Mouse (Mus musculus): ENCODE measurements at regions not wholly inside any gene's neighbourhood (a gene's known extent, or its start where the extent isn't known, plus 50 kb on each side); places are given as distances from the start of the nearest gene placed in this dataset.

GRCm38 (mm10) chr13:6751149-6751548, 102.6 kb upstream of the Pfkp start:
- H3K9me3 ChIP-seq (replicated peaks; ENCODE audit: insufficient read depth, low read length): no peaks in the 10 kb centered on the region
- no peak overlapping the region for H3K4me3 ChIP-seq (ENCODE audit: control insufficient read depth in 1 of 2, insufficient read depth in 1 of 2, low read depth in 2 of 2, low read length in 2 of 2)
- no peak for DNase-seq (ENCODE audit: low read depth, low spot score)
- no peaks in the 10 kb centered on the region for H3K36me3 ChIP-seq (ENCODE audit: control insufficient read depth in 1 of 2, insufficient read depth in 2 of 2, low read length in 2 of 2)
- H3K27me3 ChIP-seq (ENCODE audit: control insufficient read depth in 1 of 2, insufficient read depth in 2 of 2, low read length in 2 of 2): no peaks in the 10 kb centered on the region
- no peak overlapping the region for H3K27ac ChIP-seq (ENCODE audit: control insufficient read depth, low read depth, low read length)
- H3K79me2 ChIP-seq (ENCODE audit: control insufficient read depth, insufficient read depth, low read length, poor library complexity): no peaks in the 10 kb centered on the region
- no peaks in the 10 kb centered on the region for H3K4me1 ChIP-seq (ENCODE audit: control insufficient read depth in 1 of 2, insufficient read depth in 2 of 2, low read length in 2 of 2)
- no peak for TF ChIP-seq MAX (IDR thresholded peaks at IDR 0.05; ENCODE audit: low read length)
- no peak for TF ChIP-seq HCFC1 (IDR thresholded peaks at IDR 0.05; ENCODE audit: low read depth, low read length)
- no peak for TF ChIP-seq CHD2 (IDR thresholded peaks at IDR 0.05; ENCODE audit: low read length)
- no peak for TF ChIP-seq ZC3H11A (IDR thresholded peaks at IDR 0.05; ENCODE audit: low read depth, low read length)
- no peak for TF ChIP-seq NRF1 (IDR thresholded peaks at IDR 0.05; ENCODE audit: insufficient read depth, low read depth, low read length, poor library complexity, severe bottlenecking)
- no peak for TF ChIP-seq MAZ (IDR thresholded peaks at IDR 0.05; ENCODE audit: low read depth, low read length)
- TF ChIP-seq UBTF (IDR thresholded peaks at IDR 0.05; ENCODE audit: borderline replicate concordance, insufficient read depth, low read depth, low read length): no peak
- no peak for TF ChIP-seq E2F4 (IDR thresholded peaks at IDR 0.05; ENCODE audit: borderline replicate concordance, low read depth, low read length)
- TF ChIP-seq TCF12 (IDR thresholded peaks at IDR 0.05; ENCODE audit: low read depth, low read length): no peak
- no peak overlapping the region for H3K9ac ChIP-seq (ENCODE audit: control insufficient read depth, low read depth, low read length, poor library complexity, severe bottlenecking)

GRCm38 (mm10) chr13:6741916-6742315, 93.3 kb upstream of the Pfkp start:
- H3K27me3 ChIP-seq (ENCODE audit: control insufficient read depth in 1 of 2, insufficient read depth in 2 of 2, low read length in 2 of 2): no peaks in the 10 kb centered on the region
- H3K36me3 ChIP-seq (ENCODE audit: control insufficient read depth in 1 of 2, insufficient read depth in 2 of 2, low read length in 2 of 2): no peaks in the 10 kb centered on the region
- no peak for DNase-seq (ENCODE audit: low read depth, low spot score)
- TF ChIP-seq KAT2A (conservative IDR thresholded peaks at IDR 0.05; ENCODE audit: low read depth, low read length) (no peak), JUND (IDR thresholded peaks at IDR 0.05; ENCODE audit: low read depth, low read length) (no peak)
- no peaks in the 10 kb centered on the region for H3K79me2 ChIP-seq (ENCODE audit: control insufficient read depth, insufficient read depth, low read length, poor library complexity)
- no peaks in the 10 kb centered on the region for H3K9me3 ChIP-seq (replicated peaks; ENCODE audit: insufficient read depth, low read length)
- H3K27ac ChIP-seq (ENCODE audit: control insufficient read depth, low read depth, low read length): no peak overlapping the region
- no peak overlapping the region for H3K4me3 ChIP-seq (ENCODE audit: control insufficient read depth in 1 of 2, insufficient read depth in 1 of 2, low read depth in 2 of 2, low read length in 2 of 2)
- H3K4me1 ChIP-seq (ENCODE audit: control insufficient read depth in 1 of 2, insufficient read depth in 2 of 2, low read length in 2 of 2): no peaks in the 10 kb centered on the region
- H3K9ac ChIP-seq (ENCODE audit: control insufficient read depth, low read depth, low read length, poor library complexity, severe bottlenecking): no peak overlapping the region

GRCm38 (mm10) chr13:6736984-6737566, 88.5 kb upstream of the Pfkp start:
- DNase-seq (ENCODE audit: low read depth, low spot score): peak; percentile 23
- Histone ChIP-seq H3K9ac (ENCODE audit: control insufficient read depth, low read depth, low read length, poor library complexity, severe bottlenecking) (no peak overlapping the region), H3K4me3 (ENCODE audit: control insufficient read depth in 1 of 2, insufficient read depth in 1 of 2, low read depth in 2 of 2, low read length in 2 of 2) (no peak overlapping the region), H3K9me3 (replicated peaks; ENCODE audit: insufficient read depth, low read length) (no peaks in the 10 kb centered on the region), H3K79me2 (ENCODE audit: control insufficient read depth, insufficient read depth, low read length, poor library complexity) (no peaks in the 10 kb centered on the region), H3K27ac (ENCODE audit: control insufficient read depth, low read depth, low read length) (no peak overlapping the region), H3K27me3 (ENCODE audit: control insufficient read depth in 1 of 2, insufficient read depth in 2 of 2, low read length in 2 of 2) (no peaks in the 10 kb centered on the region), H3K4me1 (ENCODE audit: control insufficient read depth in 1 of 2, insufficient read depth in 2 of 2, low read length in 2 of 2) (no peaks in the 10 kb centered on the region), H3K36me3 (ENCODE audit: control insufficient read depth in 1 of 2, insufficient read depth in 2 of 2, low read length in 2 of 2) (no peaks in the 10 kb centered on the region)
- TF ChIP-seq RAD21 (IDR thresholded peaks at IDR 0.05; ENCODE audit: low read depth, low read length): peak; percentile 38
- peak in 1 of 3 experiments; percentile 29; a peak in 2 of 6 replicates for TF ChIP-seq CTCF (IDR thresholded peaks at IDR 0.05 in 2 of 3, conservative IDR thresholded peaks at IDR 0.05 in 1 of 3; ENCODE audit: control insufficient read depth in 1 of 3, insufficient read depth in 1 of 3, low read depth in 2 of 3, low read length in 3 of 3, poor library complexity in 1 of 3, severe bottlenecking in 1 of 3)
- TF ChIP-seq ZNF384 (IDR thresholded peaks at IDR 0.05; ENCODE audit: low read depth, low read length): peak; percentile 53
- TF ChIP-seq POLR2A (IDR thresholded peaks at IDR 0.05; ENCODE audit: control insufficient read depth in 1 of 2, insufficient read depth in 1 of 2, low read depth in 1 of 2, low read length in 2 of 2, poor library complexity in 1 of 2): no peak
- TF ChIP-seq NRF1 (IDR thresholded peaks at IDR 0.05; ENCODE audit: insufficient read depth, low read depth, low read length, poor library complexity, severe bottlenecking): no peak
